Mouse (Mus musculus) urinary bladder, postnatal 25 days (tissue): ENCODE measurements around the gene Aqp6.
A peak's percentile ranks its signal among the peaks of the same experiment; 100 is the strongest.

Source experiments
- DNase-seq: peaks from one replicate; pipeline ENCODE4 v3.0.0; 2022; ENCODE audit warnings: low spot score

Aqp6 gene

DNA sequence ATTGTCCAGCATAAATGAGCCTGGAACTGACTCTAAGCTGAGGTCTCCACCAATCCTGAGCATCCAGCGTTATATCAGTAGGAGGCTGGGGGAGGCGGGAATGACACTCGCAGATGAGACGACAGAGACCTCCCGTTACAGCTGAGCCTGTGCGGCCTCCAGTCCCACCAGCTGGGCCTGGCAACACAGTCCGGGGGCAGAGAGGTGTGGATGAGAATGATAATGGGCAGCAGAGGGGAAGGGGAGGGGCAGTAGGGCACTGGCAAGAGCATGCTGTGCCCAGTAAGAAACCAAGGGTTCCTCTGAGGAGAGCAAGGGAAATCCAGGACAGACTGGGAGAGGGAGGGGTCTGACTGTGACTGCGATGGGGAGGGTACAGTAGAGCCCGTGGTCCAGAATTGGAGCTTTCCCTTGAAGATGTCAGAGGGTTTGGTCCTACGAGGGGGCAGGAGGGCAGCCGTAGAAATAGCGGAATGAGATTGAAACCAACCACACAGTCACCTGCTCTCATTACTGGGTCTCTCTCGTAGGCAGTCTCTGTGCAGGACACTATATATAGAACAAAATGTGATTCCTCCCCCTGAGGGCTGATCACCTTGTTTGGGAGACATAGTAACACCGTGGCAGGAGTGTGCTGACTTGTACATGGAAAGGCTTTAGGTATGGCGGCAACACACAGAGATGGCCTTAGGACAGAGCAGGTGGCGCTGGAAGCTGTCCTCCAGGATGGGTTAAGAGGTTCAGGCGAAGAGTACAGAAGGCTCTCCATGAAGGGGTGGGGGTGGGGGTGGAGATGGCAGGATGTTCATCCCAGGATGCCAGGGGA is 1.7 kb upstream of the Aqp6 start:
- DNase-seq: no peak

DNA sequence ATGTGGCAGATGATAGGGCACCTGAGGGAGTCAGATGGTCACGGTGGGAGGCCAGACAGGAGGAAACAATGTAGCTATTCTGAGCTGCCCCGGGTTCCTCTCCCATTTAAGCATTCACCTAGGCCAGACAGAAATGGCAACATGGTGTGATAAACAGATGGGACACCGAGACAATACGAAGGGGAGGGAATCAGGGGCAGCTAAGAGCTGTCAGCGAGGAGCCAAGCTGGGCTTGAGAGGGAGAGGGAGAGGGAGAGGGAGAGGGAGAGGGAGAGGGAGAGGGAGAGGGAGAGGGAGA is 572 bp downstream of the Aqp6 start:
- no peak for DNase-seq

DNA sequence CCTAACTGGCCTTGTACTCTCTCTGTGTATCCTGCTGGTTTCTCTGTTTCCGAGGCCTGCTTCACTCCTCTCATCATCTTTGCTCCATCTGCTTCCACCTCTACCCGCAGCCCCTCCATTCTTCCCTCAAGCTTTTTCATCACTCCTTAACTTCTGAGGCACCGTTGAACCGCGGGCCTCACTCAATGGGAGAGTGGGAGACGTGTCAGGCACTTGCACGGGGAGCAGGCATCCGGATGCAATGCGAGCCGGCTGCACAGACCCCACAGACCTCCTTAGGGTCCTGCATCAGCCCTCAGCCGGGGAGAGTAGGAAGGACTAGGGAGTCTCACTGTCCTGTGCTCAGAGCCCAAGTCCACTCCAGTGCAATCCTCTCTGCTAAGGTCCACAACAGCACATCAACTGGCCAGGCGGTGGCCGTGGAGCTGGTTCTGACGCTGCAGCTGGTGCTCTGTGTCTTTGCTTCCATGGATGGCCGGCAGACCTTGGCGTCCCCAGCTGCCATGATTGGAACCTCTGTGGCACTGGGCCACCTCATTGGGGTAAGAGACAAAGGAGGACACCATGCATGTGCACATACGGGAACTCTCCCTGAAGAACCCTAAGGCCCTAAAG is 1.1 kb downstream of the Aqp6 start:
- DNase-seq: no peak

DNA sequence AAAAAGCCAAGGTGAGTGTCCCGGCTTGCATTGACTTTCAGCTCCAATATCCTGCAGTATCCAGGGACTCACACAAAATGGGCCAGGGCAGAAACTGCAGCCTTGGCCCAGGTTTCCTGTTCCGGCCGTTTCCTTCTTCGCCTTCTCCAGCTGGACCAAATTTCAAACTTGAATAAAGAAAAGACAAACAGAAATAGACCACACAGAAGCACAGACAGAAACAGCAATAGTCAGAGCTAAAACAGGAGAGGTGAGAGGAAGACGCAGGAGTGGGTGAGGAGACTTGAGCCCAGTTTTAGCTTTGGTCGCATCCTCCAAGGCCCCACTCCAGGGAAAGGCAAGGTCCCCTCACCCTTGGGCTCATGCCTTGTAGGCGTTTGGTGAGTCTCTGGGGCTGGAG is 2.0 kb downstream of the Aqp6 start:
- no peak for DNase-seq

DNA sequence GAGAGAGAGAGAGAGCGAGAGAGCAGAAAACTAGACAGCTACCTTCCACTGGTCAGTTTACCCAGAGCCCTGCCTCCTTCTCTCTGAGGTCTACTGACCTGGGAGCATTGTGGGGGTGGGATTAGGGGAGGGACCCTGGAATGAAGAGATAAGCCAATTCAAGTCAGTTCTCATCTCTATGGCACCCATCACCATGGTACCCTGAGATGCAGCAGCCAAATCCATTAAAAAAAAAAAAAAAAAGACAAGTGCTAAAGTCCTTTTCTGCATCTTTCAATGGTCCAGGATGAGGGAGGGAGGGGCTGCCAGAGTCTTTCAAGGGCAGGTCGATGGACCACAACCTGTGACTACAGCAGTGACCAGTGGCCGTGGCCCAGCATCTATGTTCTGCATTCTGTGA is 4.4 kb downstream of the Aqp6 start:
- DNase-seq: no peak

DNA sequence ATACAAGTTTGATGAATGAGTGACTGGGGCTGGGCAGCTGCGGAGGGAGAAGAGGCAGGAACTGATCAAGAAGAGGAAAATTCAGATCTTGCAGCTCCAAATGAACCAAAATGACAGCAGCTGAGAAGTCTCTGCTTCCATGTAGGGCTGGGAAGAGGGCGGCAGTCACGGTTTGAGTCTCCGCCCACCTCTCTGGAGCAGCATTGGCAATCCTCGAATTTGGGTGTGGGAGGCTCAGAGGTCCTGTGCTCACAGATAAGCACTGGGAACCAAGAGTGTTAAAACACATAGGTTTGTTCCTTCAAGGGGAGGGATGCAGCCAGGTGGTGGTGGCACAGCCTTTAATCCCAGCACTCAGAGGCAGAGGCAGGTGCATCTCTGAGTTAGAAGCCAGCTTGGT is 5.3 kb downstream of the Aqp6 start:
- no peak for DNase-seq

DNA sequence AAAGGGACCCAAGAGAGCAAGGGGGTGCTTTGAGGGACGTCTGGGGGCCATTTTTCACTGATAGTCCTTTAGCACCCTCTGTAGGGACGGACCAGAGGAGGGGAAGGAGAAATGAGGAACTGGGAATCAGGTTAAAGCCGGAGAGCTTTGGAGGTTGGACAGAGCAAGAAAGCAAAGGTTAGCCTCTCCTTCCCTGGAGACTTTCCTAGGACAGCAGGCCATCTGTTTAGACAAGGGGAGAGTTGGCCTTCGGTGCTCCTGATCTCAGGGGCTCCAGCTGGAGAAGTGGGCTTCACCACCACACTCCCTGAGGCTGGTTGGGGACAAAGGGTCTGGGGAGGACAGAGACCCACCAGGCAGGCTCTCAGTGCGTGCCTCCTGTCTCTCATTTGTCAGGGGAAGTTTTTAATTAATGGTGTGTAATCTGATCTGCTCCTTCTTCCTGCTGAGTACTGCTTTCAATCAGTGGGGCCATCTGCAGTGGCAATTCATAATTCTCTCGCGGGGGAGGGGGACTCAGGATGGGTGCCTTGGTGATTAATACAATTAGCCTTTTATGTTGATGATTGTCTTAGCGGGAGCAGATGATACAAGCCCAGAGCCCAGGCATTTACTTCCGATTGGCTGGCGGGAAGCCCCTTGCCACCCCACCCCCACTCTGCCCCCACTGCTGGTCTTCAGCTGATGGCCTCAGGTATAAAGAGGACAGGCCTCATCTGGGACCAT is 6.4 kb downstream of the Aqp6 start:
- no peak for DNase-seq

DNA sequence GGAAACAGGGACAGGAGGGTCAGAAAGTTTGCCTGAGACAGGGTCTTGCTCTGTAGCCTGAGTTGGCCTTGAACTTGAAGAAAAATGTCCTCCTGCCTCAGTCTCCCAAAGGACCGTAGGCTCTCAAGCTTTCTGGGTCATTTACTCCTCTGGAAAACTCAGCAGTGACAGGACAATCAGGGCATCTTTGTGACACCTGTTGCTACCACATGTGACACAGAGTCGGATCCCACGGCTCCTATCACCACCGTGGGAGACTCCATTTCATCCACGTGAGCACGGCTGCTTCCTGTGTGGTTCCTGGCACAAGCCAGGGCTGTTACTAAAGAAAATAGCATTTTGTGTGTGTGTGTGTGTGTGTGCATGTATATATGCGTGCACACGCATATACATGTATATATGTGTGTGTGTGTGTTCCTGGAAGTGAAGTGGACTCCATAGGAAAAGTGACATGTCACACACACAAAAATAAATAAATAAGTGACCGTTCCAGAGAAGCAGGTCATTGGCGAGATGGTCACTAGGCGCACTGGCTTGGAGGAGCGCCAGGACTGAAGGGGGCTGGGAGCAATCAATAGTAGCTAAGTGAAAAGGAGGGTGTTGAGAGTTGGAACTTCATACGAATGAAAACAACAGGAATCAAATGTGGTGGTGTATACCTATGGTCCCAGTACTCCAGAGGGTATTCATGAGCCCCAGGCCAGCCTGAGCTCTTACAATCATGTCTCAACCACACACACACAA is 7.4 kb downstream of the Aqp6 start:
- no peak for DNase-seq

DNA sequence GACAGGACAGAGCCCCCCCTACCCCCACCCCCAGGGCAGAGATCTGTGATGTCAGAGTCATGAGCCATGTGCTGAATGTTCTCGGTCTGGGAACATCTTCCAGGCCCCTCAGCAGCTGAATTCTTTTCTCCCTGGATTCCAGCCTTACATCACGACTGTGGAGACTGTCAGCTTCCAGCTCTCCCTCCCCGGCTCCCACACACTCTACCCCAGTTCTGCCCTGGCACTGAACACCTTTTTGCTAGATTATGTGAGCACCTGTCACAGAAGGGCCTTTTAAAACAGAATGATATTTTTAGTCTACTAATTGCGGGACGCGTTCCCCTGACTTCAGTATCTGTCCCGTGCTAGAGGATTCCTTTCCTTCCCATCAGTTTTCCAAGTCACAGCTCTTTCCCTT is 10.4 kb downstream of the Aqp6 start:
- no peak for DNase-seq

DNA sequence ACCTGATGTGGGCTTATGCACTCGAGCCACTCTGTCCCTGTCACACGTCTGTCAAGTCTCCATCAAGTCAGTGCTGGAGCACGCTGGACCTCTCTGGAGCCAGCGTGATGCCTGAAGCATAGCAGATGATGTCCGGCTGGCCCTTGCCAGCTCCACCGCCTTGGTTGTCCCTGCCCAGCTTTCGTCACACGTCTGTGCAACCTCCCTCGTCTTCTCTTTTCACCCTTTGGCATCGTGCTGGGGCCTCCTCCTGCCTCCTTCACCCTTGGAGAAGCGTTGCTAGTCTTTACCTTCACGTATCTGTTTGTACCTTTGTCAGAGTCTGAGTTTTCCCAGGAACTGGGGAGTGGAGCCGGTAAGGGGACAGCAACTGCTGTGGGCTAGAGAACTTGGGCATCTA is 13.1 kb downstream of the Aqp6 start:
- DNase-seq: no peak

DNA sequence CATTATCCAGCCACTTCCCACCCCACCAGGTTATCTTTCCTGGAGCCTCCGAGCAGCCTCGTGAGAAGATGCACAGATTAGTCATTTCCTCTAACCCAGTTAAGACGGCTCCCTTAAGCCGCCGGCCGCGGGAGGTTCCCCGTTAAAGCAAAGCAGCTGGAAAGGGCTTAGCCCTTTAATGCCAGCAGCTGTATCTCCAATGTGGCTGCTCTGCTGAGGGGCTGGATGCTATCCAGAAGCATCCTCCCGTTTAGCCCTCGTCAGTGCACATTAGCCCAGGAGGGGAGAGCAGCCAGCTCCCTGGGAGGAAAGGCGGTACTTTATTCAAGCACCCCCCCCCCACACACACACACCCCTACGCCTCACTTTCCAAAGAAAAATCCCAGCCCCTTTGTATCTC is 13.6 kb downstream of the Aqp6 start:
- DNase-seq: peak; percentile 24

DNA sequence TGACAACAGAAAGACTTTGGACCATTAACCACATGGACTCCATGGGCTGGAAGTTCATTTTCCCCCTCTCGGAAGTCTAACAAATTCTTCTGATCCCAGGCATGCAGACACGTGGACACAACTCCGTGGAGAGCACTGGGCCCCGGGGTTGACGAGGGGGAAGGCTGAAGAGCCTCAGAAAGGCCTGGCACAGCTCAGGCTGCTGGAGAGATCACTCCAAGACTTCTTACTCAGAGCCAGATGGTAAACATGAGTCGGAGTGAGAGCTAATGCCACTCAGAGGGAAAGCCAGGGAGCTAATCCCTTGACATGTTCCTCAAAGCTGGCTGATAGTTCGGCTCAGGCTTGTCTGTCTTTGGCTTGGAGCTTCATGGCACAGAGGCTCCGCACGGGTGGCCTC is 14.0 kb downstream of the Aqp6 start:
- DNase-seq: no peak

DNA sequence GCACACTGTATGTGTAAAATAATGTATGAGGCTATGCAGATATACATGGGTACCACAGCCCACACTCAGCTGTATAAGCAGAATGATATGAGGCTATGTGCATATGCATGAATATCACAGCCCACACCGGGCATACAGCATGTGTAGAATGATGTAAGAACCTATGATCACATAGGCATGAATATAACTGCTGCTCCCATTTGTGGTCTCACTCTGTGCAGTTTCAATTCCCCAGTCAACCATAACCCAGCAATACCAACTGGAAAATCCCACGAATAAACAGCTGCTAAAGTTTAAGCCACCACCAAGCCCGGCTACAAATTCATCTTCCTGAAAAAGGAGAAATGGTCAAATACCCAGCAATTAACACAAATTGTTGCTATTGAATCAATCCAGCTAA is 17.4 kb downstream of the Aqp6 start:
- DNase-seq: no peak

DNA sequence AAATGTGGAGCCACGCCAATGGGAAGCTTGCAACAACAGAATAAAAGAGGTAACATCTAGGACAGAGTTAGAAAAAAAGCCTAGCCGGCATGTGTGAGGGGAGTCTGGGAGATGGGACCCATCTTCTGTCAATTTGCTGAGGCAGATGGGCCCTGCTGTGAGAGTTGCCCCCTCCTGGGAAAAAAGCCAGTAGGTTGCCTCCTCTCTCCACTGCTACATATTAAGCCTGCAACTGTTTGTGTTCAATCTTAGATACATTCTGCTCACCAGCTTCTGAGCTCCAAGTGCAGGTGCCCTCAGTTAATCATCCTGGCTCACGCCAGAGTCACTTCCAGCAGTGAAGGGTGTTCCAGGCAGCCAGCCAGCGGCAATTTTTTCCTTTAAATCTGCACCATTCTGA is 18.6 kb downstream of the Aqp6 start:
- DNase-seq: no peak

DNA sequence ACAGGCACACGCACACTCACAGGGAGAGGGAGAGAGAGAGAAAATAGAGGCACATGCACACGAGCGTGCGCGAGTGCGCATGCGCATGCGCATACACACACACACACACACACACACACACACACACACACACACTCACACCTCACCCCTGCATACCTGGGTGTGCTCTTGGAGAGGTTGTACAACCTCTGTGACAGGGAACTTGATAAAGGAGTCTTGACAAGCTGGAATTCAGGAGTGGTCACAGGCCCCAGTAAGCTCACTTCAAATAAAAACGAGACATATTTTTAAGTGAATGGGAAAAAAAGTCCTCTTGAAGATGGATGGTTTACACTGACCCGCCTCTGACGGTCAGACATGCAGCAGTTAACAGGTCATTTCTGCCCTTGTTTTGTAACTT is 20.9 kb downstream of the Aqp6 start:
- DNase-seq: no peak

DNA sequence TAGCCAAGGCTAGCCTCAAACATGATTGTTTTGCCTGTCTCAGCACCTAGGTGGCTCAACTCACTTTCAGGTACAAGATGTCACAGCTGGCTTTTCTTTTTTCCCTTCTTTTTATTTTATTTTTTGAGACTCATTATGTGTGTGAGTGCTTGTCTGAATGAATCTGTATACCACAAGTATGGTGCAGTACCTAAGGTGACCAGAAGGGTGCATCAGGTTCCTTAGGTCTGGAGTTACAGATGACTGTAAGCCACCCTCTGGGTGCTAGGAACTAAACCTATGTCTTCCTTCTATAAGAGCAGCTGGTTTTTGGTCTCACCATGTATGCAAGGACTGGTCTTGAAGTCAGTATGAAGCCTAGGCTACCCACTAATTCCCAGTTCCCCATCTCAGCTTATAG is 30.4 kb downstream of the Aqp6 start:
- DNase-seq: no peak

DNA sequence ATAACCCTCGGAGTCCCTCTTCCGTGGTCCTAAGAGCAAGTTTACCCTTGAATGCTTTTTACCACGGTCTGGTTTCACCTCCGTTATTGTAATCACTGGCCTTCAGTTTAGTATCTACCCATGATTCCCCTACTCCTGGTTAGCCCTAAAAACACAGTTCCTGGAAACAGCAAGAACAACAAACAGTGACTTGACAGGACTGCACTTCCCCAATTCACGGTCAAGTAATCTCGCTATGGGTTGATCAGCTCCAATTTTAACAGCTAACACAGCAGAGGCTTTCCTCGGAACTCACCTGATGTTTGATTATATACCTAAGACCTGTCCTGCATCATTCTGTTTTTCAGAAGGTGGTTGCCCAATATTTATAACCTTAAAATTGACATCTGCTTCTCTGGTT is 33.5 kb downstream of the Aqp6 start:
- DNase-seq: no peak

DNA sequence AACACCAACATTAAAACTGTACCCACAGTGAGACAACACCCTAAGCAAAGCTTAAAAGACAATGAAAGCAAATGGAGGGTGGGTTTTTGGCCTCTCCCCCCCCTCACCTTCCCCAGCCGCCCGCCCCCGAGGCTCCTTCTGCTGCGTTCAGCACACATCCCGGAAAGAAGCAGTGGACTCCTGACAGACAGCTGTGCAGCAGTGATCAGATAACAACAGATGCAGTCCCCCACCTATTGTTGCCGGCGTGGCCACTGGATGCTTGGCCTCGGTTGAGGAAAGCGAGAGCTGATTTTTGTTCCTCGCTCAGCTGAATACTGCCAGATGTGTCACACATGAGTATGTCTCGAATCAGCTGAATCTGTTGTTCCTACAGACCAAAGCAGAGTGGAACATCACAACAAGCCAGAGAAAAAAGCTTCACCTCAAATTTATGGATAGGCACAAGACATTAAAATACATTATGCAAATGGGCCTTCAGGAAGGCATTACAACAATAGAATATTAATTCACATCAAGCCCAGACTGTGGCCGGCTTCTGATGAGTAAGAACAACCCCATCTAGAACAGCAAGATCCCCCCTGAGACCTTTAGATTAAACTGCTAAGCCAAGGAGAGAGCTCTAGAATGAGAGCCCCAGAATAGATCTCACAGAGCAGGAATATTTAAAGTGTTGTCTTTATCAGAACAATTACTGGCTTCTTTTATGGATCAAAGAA is 36.4 kb downstream of the Aqp6 start:
- DNase-seq: no peak

DNA sequence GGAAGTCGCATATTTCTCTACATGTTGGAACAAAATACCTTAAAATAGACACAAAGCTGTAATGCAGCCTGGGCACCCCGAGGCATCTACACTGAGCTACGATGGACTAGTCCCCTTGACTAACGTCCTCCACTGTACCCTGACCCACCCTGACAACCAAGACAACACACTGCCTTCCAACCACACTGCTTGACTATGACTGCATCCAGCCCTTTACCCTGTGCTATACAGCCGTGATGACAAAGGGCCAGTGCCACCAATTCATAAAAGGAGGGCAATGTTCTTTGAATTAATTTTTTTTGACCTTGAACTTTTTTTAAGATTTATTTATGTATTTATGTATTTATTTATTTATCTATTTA is 36.9 kb downstream of the Aqp6 start:
- DNase-seq: no peak

DNA sequence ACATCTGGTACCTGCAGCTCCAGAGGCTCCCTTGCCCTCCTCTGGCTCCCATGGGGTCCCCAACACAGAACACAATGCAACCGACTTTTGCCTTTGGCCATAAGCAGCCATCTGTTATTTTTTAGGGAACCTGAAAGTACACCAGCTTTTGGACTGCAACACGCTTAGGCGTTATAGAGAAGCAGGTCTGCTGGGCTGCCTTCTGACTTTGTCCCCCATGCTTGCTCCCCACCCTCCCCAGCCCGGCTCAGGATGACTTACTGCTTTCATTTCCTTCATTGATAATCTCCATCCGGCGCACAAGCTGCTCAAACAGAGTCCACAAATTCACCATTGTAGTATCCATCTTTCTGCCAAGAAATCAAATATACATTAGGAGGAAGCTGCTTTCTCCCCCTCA is 41.4 kb downstream of the Aqp6 start:
- no peak for DNase-seq

DNA sequence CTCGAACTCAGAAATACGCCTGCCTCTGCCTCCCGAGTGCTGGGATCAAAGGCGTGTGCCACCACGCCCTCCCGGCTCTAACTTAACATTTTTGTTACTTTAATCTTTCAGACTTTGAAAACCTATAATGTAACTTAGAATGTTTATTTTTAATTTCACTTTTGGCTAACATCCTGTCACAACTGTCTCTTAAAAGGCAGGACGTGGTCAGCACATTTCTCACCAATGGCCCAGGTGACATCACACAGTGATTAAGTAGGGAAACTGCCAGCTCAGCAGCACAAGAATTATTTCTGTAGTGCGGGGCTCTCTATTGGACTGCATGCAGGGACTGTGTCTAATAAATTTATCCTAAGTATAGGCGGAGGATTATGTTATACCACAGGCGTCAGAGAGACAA is 42.6 kb downstream of the Aqp6 start:
- DNase-seq: no peak

DNA sequence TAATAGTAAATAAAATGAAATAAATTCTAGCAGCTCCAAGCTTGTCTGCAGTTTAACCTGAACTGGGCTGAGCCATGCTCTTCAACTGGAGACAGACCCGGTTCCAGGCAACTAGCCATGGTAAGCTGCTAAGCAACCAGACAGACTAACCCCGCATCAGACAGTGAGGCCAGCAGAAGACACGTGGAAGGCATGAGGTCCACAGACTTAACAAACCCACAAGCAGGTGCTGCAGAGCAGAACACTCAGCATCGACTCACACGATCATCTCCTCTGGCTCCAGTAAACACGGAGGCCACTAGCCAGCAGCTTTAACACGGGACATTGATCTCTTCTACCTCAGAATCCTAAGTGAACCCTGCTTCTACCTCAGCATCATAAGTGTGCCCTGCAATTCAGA is 43.6 kb downstream of the Aqp6 start:
- no peak for DNase-seq
